Mouse (Mus musculus): Measurements from ENCODE around the gene Gm20388. TPM values are rescaled to one million over a fixed set of nuclear protein-coding genes. Genes with fewer than 3 reads are reported as not detected.

The Gm20388 gene
- polyA plus RNA-seq, 1 experiment from 2014 or later = not detected

- 79% methylated on average over 11 of the region's 11 CpGs for WGBS
- Histone ChIP-seq H3K4me1 (peaks cover 6% of the 10 kb centered on the region), H3K9me3 (no peaks in the 10 kb centered on the region), H3K27ac (no peak overlapping the region), H3K4me3 (no peak overlapping the region), H3K9ac (no peak overlapping the region; the same call in 1 of the 2 replicates), H3K36me3 (no peaks in the 10 kb centered on the region), H3K4me2 (replicated peaks) (no peak overlapping the region), H3K27me3 (peaks cover 4% of the 10 kb centered on the region; the same call in 1 of the 2 replicates)
- ATAC-seq (ENCODE audit: insufficient number of reproducible peaks, insufficient read depth, low FRiP score, low TSS enrichment) = no peak
These were observed 2327.6 kb downstream of the Gm20388 start for GRCm38 (mm10) chr8:122238225-122238624.

- Histone ChIP-seq H3K4me2 (replicated peaks) (no peak overlapping the region), H3K4me1 (peaks cover 6% of the 10 kb centered on the region), H3K36me3 (no peaks in the 10 kb centered on the region), H3K9me3 (no peaks in the 10 kb centered on the region), H3K4me3 (no peak overlapping the region), H3K27me3 (0 out of 2 replicates have a peak, but pooled peaks cover 3% of the 10 kb centered on the region), H3K27ac (no peak overlapping the region), H3K9ac (no peak overlapping the region; the same call in 1 of the 2 replicates)
- WGBS = 65% methylated on average over 8 of the region's 8 CpGs
- no peak for ATAC-seq (ENCODE audit: insufficient number of reproducible peaks, insufficient read depth, low FRiP score, low TSS enrichment)
These were observed 2328.1 kb downstream of the Gm20388 start for GRCm38 (mm10) chr8:122238731-122239130.

- Histone ChIP-seq H3K4me1 (peaks cover under 1% of the 10 kb centered on the region; the same call in 1 of the 2 replicates), H3K27me3 (no peaks in the 10 kb centered on the region), H3K4me2 (replicated peaks) (no peak overlapping the region), H3K9ac (no peak overlapping the region), H3K36me3 (no peaks in the 10 kb centered on the region), H3K4me3 (no peak overlapping the region), H3K9me3 (no peaks in the 10 kb centered on the region), H3K27ac (no peak overlapping the region)
- ATAC-seq (ENCODE audit: insufficient number of reproducible peaks, insufficient read depth, low FRiP score, low TSS enrichment) = no peak
- 85% methylated on average over 16 of the region's 16 CpGs for WGBS
These were observed 2329.8 kb downstream of the Gm20388 start for GRCm38 (mm10) chr8:122240241-122241026.

- WGBS = 75% methylated on average over 4 of the region's 4 CpGs
- no peaks in the 10 kb centered on the region for H3K27me3 ChIP-seq
- H3K4me3 ChIP-seq = no peak overlapping the region
- no peak overlapping the region for H3K4me2 ChIP-seq (replicated peaks)
- no peak for ATAC-seq (ENCODE audit: insufficient number of reproducible peaks, insufficient read depth, low FRiP score, low TSS enrichment)
- no peak overlapping the region for H3K9ac ChIP-seq
- no peaks in the 10 kb centered on the region for H3K9me3 ChIP-seq
- no peaks in the 10 kb centered on the region for H3K36me3 ChIP-seq
- peaks cover 23% of the 10 kb centered on the region for H3K4me1 ChIP-seq
- no peak overlapping the region for H3K27ac ChIP-seq
These were observed 2332.7 kb downstream of the Gm20388 start for GRCm38 (mm10) chr8:122243310-122243709.

GRCm38 (mm10) chr8:122245161-122245560 is 2334.5 kb downstream of the Gm20388 start:
- H3K4me3 ChIP-seq = no peak overlapping the region
- peaks cover 23% of the 10 kb centered on the region for H3K4me1 ChIP-seq
- H3K27me3 ChIP-seq = no peaks in the 10 kb centered on the region
- no peaks in the 10 kb centered on the region for H3K9me3 ChIP-seq
- no peak overlapping the region for H3K9ac ChIP-seq
- ATAC-seq (ENCODE audit: insufficient number of reproducible peaks, insufficient read depth, low FRiP score, low TSS enrichment) = no peak
- no peak overlapping the region for H3K4me2 ChIP-seq (replicated peaks)
- H3K36me3 ChIP-seq = no peaks in the 10 kb centered on the region
- 79% methylated on average over 6 of the region's 6 CpGs for WGBS
- H3K27ac ChIP-seq = no peak overlapping the region

- Histone ChIP-seq H3K4me3 (no peak overlapping the region), H3K9ac (peak overlapping the region; percentile 30)
- WGBS = 25% methylated on average over 12 of the region's 12 CpGs
These were observed 2335.9 kb downstream of the Gm20388 start for GRCm38 (mm10) chr8:122246257-122247211.

GRCm38 (mm10) chr8:122251739-122252138 is 2341.1 kb downstream of the Gm20388 start:
- Histone ChIP-seq H3K36me3 (no peaks in the 10 kb centered on the region), H3K27ac (no peak overlapping the region), H3K9me3 (no peaks in the 10 kb centered on the region), H3K4me2 (replicated peaks) (no peak overlapping the region), H3K27me3 (0 out of 2 replicates have a peak, but pooled peaks cover 3% of the 10 kb centered on the region), H3K4me3 (no peak overlapping the region), H3K4me1 (peaks cover 16% of the 10 kb centered on the region), H3K9ac (no peak overlapping the region)
- WGBS = 71% methylated on average over 1 of the region's 1 CpGs
- ATAC-seq (ENCODE audit: insufficient number of reproducible peaks, insufficient read depth, low FRiP score, low TSS enrichment) = no peak

More at GRCm38 (mm10) chr8:122246257-122247211, 2335.9 kb downstream of the Gm20388 start:
- Histone ChIP-seq H3K4me2 (replicated peaks) (peak overlapping the region; percentile 21), H3K27me3 (no peaks in the 10 kb centered on the region), H3K9me3 (no peaks in the 10 kb centered on the region), H3K4me1 (peaks cover 23% of the 10 kb centered on the region), H3K36me3 (no peaks in the 10 kb centered on the region), H3K27ac (peak overlapping the region; percentile 73)
- no peak for ATAC-seq (ENCODE audit: insufficient number of reproducible peaks, insufficient read depth, low FRiP score, low TSS enrichment)

- WGBS = 64% methylated on average over 5 of the region's 5 CpGs
- ATAC-seq (ENCODE audit: insufficient number of reproducible peaks, insufficient read depth, low FRiP score, low TSS enrichment) = no peak
These were observed 2341.7 kb downstream of the Gm20388 start for GRCm38 (mm10) chr8:122252366-122252765.

GRCm38 (mm10) chr8:122259351-122259750 is 2348.7 kb downstream of the Gm20388 start:
- Histone ChIP-seq H3K4me3 (no peak overlapping the region), H3K27me3 (peaks cover 7% of the 10 kb centered on the region; the same call in 1 of the 2 replicates), H3K9ac (no peak overlapping the region), H3K9me3 (no peaks in the 10 kb centered on the region), H3K36me3 (no peaks in the 10 kb centered on the region), H3K4me1 (peaks cover 6% of the 10 kb centered on the region; the same call in 1 of the 2 replicates), H3K4me2 (replicated peaks) (no peak overlapping the region), H3K27ac (no peak overlapping the region)
- WGBS = 54% methylated on average over 2 of the region's 2 CpGs
- ATAC-seq (ENCODE audit: insufficient number of reproducible peaks, insufficient read depth, low FRiP score, low TSS enrichment) = no peak; the same call in 1 of the 2 replicates

More at GRCm38 (mm10) chr8:122252366-122252765, 2341.7 kb downstream of the Gm20388 start:
- no peaks in the 10 kb centered on the region for H3K9me3 ChIP-seq
- H3K4me3 ChIP-seq = no peak overlapping the region
- H3K27ac ChIP-seq = no peak overlapping the region
- H3K4me2 ChIP-seq (replicated peaks) = no peak overlapping the region
- 0 out of 2 replicates have a peak, but pooled peaks cover 3% of the 10 kb centered on the region for H3K27me3 ChIP-seq
- no peak overlapping the region for H3K9ac ChIP-seq
- peaks cover 9% of the 10 kb centered on the region for H3K4me1 ChIP-seq
- no peaks in the 10 kb centered on the region for H3K36me3 ChIP-seq

GRCm38 (mm10) chr8:122260755-122261154 is 2350.1 kb downstream of the Gm20388 start:
- no peak overlapping the region for H3K27ac ChIP-seq
- peaks cover 8% of the 10 kb centered on the region; the same call in 1 of the 2 replicates for H3K27me3 ChIP-seq
- no peaks in the 10 kb centered on the region for H3K9me3 ChIP-seq
- H3K9ac ChIP-seq = no peak overlapping the region
- no peak overlapping the region for H3K4me3 ChIP-seq
- peaks cover 5% of the 10 kb centered on the region; the same call in 1 of the 2 replicates for H3K4me1 ChIP-seq
- H3K4me2 ChIP-seq (replicated peaks) = no peak overlapping the region
- WGBS = 49% methylated on average over 9 of the region's 9 CpGs
- no peak for ATAC-seq (ENCODE audit: insufficient number of reproducible peaks, insufficient read depth, low FRiP score, low TSS enrichment)
- no peaks in the 10 kb centered on the region for H3K36me3 ChIP-seq

- no peak for ATAC-seq (ENCODE audit: insufficient number of reproducible peaks, insufficient read depth, low FRiP score, low TSS enrichment)
- no peaks in the 10 kb centered on the region for H3K4me1 ChIP-seq
- no peaks in the 10 kb centered on the region for H3K36me3 ChIP-seq
- no peak overlapping the region for H3K4me2 ChIP-seq (replicated peaks)
- no peak overlapping the region for H3K4me3 ChIP-seq
- no peaks in the 10 kb centered on the region for H3K9me3 ChIP-seq
- H3K27ac ChIP-seq = no peak overlapping the region
- WGBS = 70% methylated on average over 16 of the region's 16 CpGs
- H3K9ac ChIP-seq = no peak overlapping the region
- H3K27me3 ChIP-seq = peaks cover 16% of the 10 kb centered on the region
These were observed 2352.2 kb downstream of the Gm20388 start for GRCm38 (mm10) chr8:122262835-122263234.
